Mouse (Mus musculus) liver, postnatal 0 days (tissue): ENCODE measurements around the gene Capns1.

Experiments used
- CTCF ChIP-seq: sonication (generic); IDR thresholded peaks from 2 replicates; pipeline ENCODE4 v1.5.1; 2016; ENCODE audit warnings: antibody characterized with exemption, low read depth
- EP300 ChIP-seq: IDR thresholded peaks from 2 replicates; pipeline ENCODE4 v1.6.1; 2016; ENCODE audit warnings: antibody characterized with exemption, low read depth, mild to moderate bottlenecking

GRCm38 (mm10) chr7:30231328-30231668 lies 32.7 kb upstream of the Capns1 start:
- TF ChIP-seq CTCF (no peak), EP300 (no peak)
